Mouse (Mus musculus) G1E (cell line): Measurements from ENCODE around the gene Usp5. TPM values are rescaled to one million over a fixed set of nuclear protein-coding genes. Genes with fewer than 3 reads are reported as not detected.
"Not testable (repeated sequence)": the region's sequence is repeated elsewhere in the genome, so short reads cannot be mapped to it uniquely, and the experiment has no call there.

ENCODE experiments used
- ATAC-seq: 2 replicates; pipeline ENCODE4 v1.8.0; 2016; ENCODE audit warnings: mild to moderate bottlenecking; ENCODE audit not compliant: insufficient number of reproducible peaks, poor library complexity, low FRiP score, severe bottlenecking; ENCODE audit errors: extremely low read depth
- DNase-seq: peaks from one replicate; pipeline ENCODE4 v3.0.0; 2012; ENCODE audit warnings: low spot score
- H3K27me3 ChIP-seq: 2 replicates; pipeline ENCODE4 v1.6.1; 2012; ENCODE audit warnings: mild to moderate bottlenecking, low read length, inconsistent platforms; ENCODE audit not compliant: insufficient read depth
- H3K36me3 ChIP-seq: replicated peaks from 2 replicates; pipeline ENCODE3; 2012; ENCODE audit warnings: mild to moderate bottlenecking, inconsistent platforms
- H3K4me1 ChIP-seq: 2 replicates; pipeline ENCODE4 v1.6.1; 2012; ENCODE audit warnings: low read depth, low read length, inconsistent platforms, mixed read lengths; ENCODE audit not compliant: insufficient read depth
- H3K4me3 ChIP-seq: 2 replicates; pipeline ENCODE4 v1.5.1; 2012; ENCODE audit warnings: low read depth, mild to moderate bottlenecking, inconsistent platforms, low read length, moderate library complexity, mixed read lengths
- H3K9me3 ChIP-seq: replicated peaks from 2 replicates; pipeline ENCODE4 v1.6.1; 2012; ENCODE audit warnings: inconsistent platforms
- CTCF ChIP-seq: IDR thresholded peaks from 2 replicates; pipeline ENCODE4 v1.5.1; 2012; ENCODE audit warnings: low read depth, low read length, inconsistent platforms, mixed read lengths
- GATA1 ChIP-seq: IDR thresholded peaks from 2 replicates; pipeline ENCODE4 v1.6.1; 2012; ENCODE audit warnings: borderline replicate concordance, low read length, inconsistent platforms, mixed read lengths
- GATA2 ChIP-seq: IDR thresholded peaks from 2 replicates; pipeline ENCODE4 v1.6.1; 2012; ENCODE audit warnings: low read depth, low read length, inconsistent platforms, borderline replicate concordance
- POLR2AphosphoS5 ChIP-seq: IDR thresholded peaks from 2 replicates; pipeline ENCODE4 v1.6.1; 2012; ENCODE audit warnings: low read depth, low read length, inconsistent platforms; ENCODE audit not compliant: insufficient replicate concordance
- TAL1 ChIP-seq: conservative IDR thresholded peaks from 2 replicates; pipeline ENCODE4 v1.6.1; 2012; ENCODE audit warnings: low read depth, low read length, inconsistent platforms, mixed read lengths
- polyA plus RNA-seq: library from polyadenylated mRNA; stranded (reverse); fragments of >175 nt; gene quantifications from 2 replicates; pipeline ENCODE4 v1.2.3, GENCODE M21; 2012
- total RNA-seq, 2 experiments: library from RNA; stranded (forward) in 1 of 2; stranded (reverse) in 1 of 2; fragments of 200-1000 nt in 1 of 2; fragments of >200 nt in 1 of 2; fragmentation: Nextera tagmentation in 1 of 2; gene quantifications; 2 replicates each; pipeline ENCODE4 v1.2.3; 2014 to 2017

Gene Usp5
- total and polyA plus RNA-seq, 3 experiments: 34.6 to 68.2 (median 67.0) TPM

- H3K4me1 ChIP-seq: peaks cover 52% of the 10 kb centered on the region
- H3K36me3 ChIP-seq: peaks cover 14% of the 10 kb centered on the region
- no peak for ATAC-seq
- TF ChIP-seq GATA1 (no peak), CTCF (no peak), GATA2 (no peak), POLR2AphosphoS5 (no peak), TAL1 (no peak)
- H3K27me3 ChIP-seq: no peaks in the 10 kb centered on the region
- H3K9me3 ChIP-seq: no peaks in the 10 kb centered on the region
- no peak overlapping the region for H3K4me3 ChIP-seq
- no peak for DNase-seq
These were observed 24.9 kb downstream of the Usp5 start for GRCm38 (mm10) chr6:124804341-124804740.

DNA sequence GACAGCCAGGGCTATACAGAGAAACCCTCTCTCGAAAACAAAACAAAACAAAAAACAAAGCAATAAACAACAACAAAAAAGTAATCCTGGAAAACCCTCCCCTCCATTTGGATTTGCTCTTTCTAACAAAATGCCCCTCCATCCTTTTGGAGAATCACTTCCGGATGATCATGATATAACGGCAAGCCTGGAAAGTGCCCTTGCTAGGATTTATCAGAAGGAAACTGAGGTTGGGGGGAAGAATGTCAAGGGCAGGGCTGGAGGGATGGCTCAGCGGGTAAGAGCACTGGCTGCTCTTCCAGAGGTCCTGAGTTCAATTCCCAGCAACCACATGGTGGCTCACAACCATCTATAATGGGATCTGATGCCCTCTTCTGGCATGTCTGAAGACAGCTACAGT is 25.6 kb downstream of the Usp5 start:
- not testable (repeated sequence) for ATAC-seq, H3K4me3 ChIP-seq, DNase-seq, H3K27me3 ChIP-seq, H3K9me3 ChIP-seq
- Histone ChIP-seq H3K4me1 (peaks cover 46% of the 10 kb centered on the region), H3K36me3 (peaks cover 10% of the 10 kb centered on the region)

GRCm38 (mm10) chr6:124803061-124803460 is 26.2 kb downstream of the Usp5 start:
- Histone ChIP-seq H3K4me3 (no peak overlapping the region), H3K36me3 (peaks cover 8% of the 10 kb centered on the region), H3K9me3 (no peaks in the 10 kb centered on the region), H3K4me1 (peaks cover 39% of the 10 kb centered on the region), H3K27me3 (no peaks in the 10 kb centered on the region)
- DNase-seq: no peak
- ATAC-seq: no peak
- TF ChIP-seq TAL1 (no peak), POLR2AphosphoS5 (no peak), GATA2 (no peak), CTCF (no peak), GATA1 (no peak)

- H3K9me3 ChIP-seq, H3K36me3 ChIP-seq, H3K27me3 ChIP-seq, DNase-seq: not testable (repeated sequence)
- H3K4me3 ChIP-seq: peak overlapping the region; percentile 58; the same call in 1 of the 2 replicates
- ATAC-seq: peak; percentile 32; the same call in 1 of the 2 replicates
- H3K4me1 ChIP-seq: peaks cover 33% of the 10 kb centered on the region
These were observed 26.9 kb downstream of the Usp5 start for GRCm38 (mm10) chr6:124802400-124802799.

GRCm38 (mm10) chr6:124796200-124796599 is 33.1 kb downstream of the Usp5 start:
- no peak for DNase-seq

DNA sequence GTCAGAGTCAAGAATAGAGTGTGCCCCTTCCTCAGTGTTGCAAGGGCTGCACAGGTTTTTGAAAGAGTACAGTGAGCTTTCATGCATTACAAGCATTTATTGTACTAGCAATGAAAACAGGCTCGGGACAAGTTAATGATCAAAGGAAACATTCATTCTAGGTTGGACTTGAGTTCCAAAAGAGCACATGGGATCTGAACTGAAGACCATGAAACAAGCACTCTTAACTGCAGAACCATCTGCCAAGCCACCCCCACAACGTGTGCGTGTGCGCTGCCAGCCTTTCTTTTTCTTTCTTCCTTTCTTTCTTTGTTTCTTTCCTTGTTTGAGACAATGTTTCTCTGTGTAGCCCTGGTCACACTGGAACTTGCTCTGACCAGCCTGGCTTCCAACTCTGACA is 33.5 kb downstream of the Usp5 start:
- 0 out of 2 replicates have a peak, but pooled peaks have one; percentile 63 for TF ChIP-seq POLR2AphosphoS5
- no peak for TF ChIP-seq GATA2
- TF ChIP-seq GATA1: no peak
- TF ChIP-seq CTCF: no peak
- no peak for ATAC-seq
- DNase-seq: no peak
- H3K27me3 ChIP-seq: no peaks in the 10 kb centered on the region
- peaks cover 7% of the 10 kb centered on the region for H3K4me1 ChIP-seq
- H3K36me3 ChIP-seq: peaks cover 23% of the 10 kb centered on the region
- H3K9me3 ChIP-seq: no peaks in the 10 kb centered on the region
- H3K4me3 ChIP-seq: no peak overlapping the region

More at GRCm38 (mm10) chr6:124796200-124796599, 33.1 kb downstream of the Usp5 start:
- H3K27me3 ChIP-seq: no peaks in the 10 kb centered on the region
- no peak overlapping the region for H3K4me3 ChIP-seq
- ATAC-seq: no peak
- peaks cover 7% of the 10 kb centered on the region for H3K4me1 ChIP-seq
- TF ChIP-seq POLR2AphosphoS5 (no peak), CTCF (no peak), TAL1 (no peak), GATA1 (no peak), GATA2 (no peak)
- H3K36me3 ChIP-seq: peaks cover 23% of the 10 kb centered on the region
- no peaks in the 10 kb centered on the region for H3K9me3 ChIP-seq

DNA sequence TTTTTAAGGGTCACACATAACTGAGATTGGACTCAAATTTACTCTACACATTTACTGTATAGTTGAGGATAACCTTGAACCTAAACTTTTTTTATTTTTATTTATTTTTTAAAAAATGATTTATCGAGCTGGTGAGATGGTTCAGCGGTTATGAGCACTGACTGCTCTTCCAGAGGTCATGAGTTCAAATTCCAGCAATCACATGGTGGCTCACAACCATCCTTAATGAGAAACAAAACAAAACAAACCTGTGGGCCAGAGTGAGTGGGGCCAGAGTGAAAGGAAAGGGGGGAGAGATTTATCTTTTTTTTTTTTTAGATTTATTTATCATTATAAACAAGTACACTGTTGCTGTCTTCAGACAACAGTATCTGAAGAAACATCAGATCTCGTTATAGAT is 37.4 kb downstream of the Usp5 start:
- TF ChIP-seq POLR2AphosphoS5 (no peak), TAL1 (no peak), CTCF (no peak), GATA1 (no peak), GATA2 (no peak)
- ATAC-seq: no peak
- Histone ChIP-seq H3K4me1 (peaks cover 7% of the 10 kb centered on the region), H3K36me3 (peaks cover 28% of the 10 kb centered on the region), H3K27me3 (no peaks in the 10 kb centered on the region), H3K9me3 (no peaks in the 10 kb centered on the region), H3K4me3 (no peak overlapping the region)
- no peak for DNase-seq
